Mouse (Mus musculus): ENCODE measurements around the gene Tfap2b.

DNA sequence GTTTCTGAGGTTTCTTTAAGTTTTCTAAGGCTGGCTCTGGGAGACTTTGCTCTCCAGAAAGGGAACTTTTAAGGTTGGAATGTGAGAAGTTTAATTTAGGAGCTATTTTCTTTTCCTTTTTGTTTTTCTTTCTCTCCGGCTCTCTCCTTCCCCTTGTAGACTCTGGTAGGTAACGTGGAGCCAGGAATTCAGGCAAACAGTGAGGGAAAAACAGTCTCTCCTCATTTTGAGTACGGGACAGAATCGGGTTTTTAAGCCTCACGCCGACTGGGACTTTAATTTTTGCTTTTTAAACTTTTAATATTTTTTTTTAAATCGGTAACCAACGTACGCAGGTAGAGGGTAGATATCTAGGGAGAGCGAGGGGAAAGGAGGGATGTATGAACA is 638 bp downstream of the Tfap2b start:
- TF ChIP-seq POLR2A (IDR thresholded peaks at IDR 0.05; ENCODE audit: low read depth, low read length) (no peak), CTCF (IDR thresholded peaks at IDR 0.05; ENCODE audit: extremely low read depth, insufficient read length, insufficient replicate concordance, low read depth, low read length) (no peak)

Measured in small intestine, adult 2 months (tissue).